Mouse (Mus musculus): Measurements from ENCODE around the gene Taar8c. TPM values are rescaled to one million over a fixed set of nuclear protein-coding genes. Genes with fewer than 3 reads are reported as not detected.

Taar8c gene
- polyA plus RNA-seq (2012; rRNA removed; ENCODE audit: low replicate concordance) = not detected in 2 replicates

GRCm38 (mm10) chr10:24101812-24102211 lies at the start of gene Taar8c:
Taar8c (minus strand) TSS chr10:24101912.

GRCm38 (mm10) chr10:24149135-24149781 lies 47.5 kb upstream of the Taar8c start, which contains the start of gene Stx7:
Stx7 (plus strand) TSS chr10:24149302.

GRCm38 (mm10) chr10:24109434-24109833 lies 7.7 kb upstream of the Taar8c start, which contains the start of gene Taar9:
Taar9 (minus strand) TSS chr10:24109534.

GRCm38 (mm10) chr10:24092194-24092593 lies 9.5 kb downstream of the Taar8c start, which contains the start of gene Taar8b:
Taar8b (minus strand) TSS chr10:24092294.

GRCm38 (mm10) chr10:24076200-24076599 lies 25.5 kb downstream of the Taar8c start, which contains the start of gene Taar8a:
Taar8a (plus strand) TSS chr10:24076500.

Other genes starting within 250 kb of the Taar8c start
- 3.1 TPM in 2 replicates for gene Vnn1, start 207.2 kb downstream of the Taar8c start, polyA plus RNA-seq (2012; rRNA removed; ENCODE audit: low replicate concordance)
- gene Taar1, start 181.6 kb downstream of the Taar8c start, polyA plus RNA-seq (2012; rRNA removed; ENCODE audit: low replicate concordance) = not detected in 2 replicates
- gene Taar2, start 163.3 kb downstream of the Taar8c start, polyA plus RNA-seq (2012; rRNA removed; ENCODE audit: low replicate concordance) = 0.11 TPM in 1 of 2 replicates, not detected in the other
- not detected in 2 replicates for gene Taar3, start 152.4 kb downstream of the Taar8c start, polyA plus RNA-seq (2012; rRNA removed; ENCODE audit: low replicate concordance)
- gene Taar4, start 141.4 kb downstream of the Taar8c start, polyA plus RNA-seq (2012; rRNA removed; ENCODE audit: low replicate concordance) = 0.14 TPM in 1 of 2 replicates, not detected in the other
- gene Taar5, start 131.2 kb downstream of the Taar8c start, polyA plus RNA-seq (2012; rRNA removed; ENCODE audit: low replicate concordance) = not detected in 2 replicates
- not detected in 2 replicates for gene Taar6, start 116.3 kb downstream of the Taar8c start, polyA plus RNA-seq (2012; rRNA removed; ENCODE audit: low replicate concordance)
- gene Taar7a, start 108.4 kb downstream of the Taar8c start, polyA plus RNA-seq (2012; rRNA removed; ENCODE audit: low replicate concordance) = not detected in 2 replicates
- gene Taar7b, start 102.0 kb downstream of the Taar8c start, polyA plus RNA-seq (2012; rRNA removed; ENCODE audit: low replicate concordance) = not detected in 2 replicates
- gene Taar7d, start 74.7 kb downstream of the Taar8c start, polyA plus RNA-seq (2012; rRNA removed; ENCODE audit: low replicate concordance) = not detected in 2 replicates
- not detected in 2 replicates for gene Taar7e, start 64.3 kb downstream of the Taar8c start, polyA plus RNA-seq (2012; rRNA removed; ENCODE audit: low replicate concordance)
- not detected in 2 replicates for gene Taar7f, start 52.4 kb downstream of the Taar8c start, polyA plus RNA-seq (2012; rRNA removed; ENCODE audit: low replicate concordance)
- gene Taar8a, start 25.4 kb downstream of the Taar8c start, polyA plus RNA-seq (2012; rRNA removed; ENCODE audit: low replicate concordance) = not detected in 2 replicates
- gene Taar8b, start 9.6 kb downstream of the Taar8c start, polyA plus RNA-seq (2012; rRNA removed; ENCODE audit: low replicate concordance) = not detected in 2 replicates
- not detected in 2 replicates for gene Taar9, start 7.6 kb upstream of the Taar8c start, polyA plus RNA-seq (2012; rRNA removed; ENCODE audit: low replicate concordance)
- gene Stx7, start 47.4 kb upstream of the Taar8c start, polyA plus RNA-seq (2012; rRNA removed; ENCODE audit: low replicate concordance) = 63.4 and 63.9 TPM in 2 replicates
- gene Moxd1, start 121.6 kb upstream of the Taar8c start, polyA plus RNA-seq (2012; rRNA removed; ENCODE audit: low replicate concordance) = 0.85 and 7.1 TPM in 2 replicates

Data from subcutaneous adipose tissue, adult 2 months (tissue).